Mouse (Mus musculus) heart, postnatal 0 days (tissue): ENCODE results near the gene Brd3. TPM values are rescaled to one million over a fixed set of nuclear protein-coding genes. Genes with fewer than 3 reads are reported as not detected.
"Not testable (repeated sequence)": the region's sequence is repeated elsewhere in the genome, so short reads cannot be mapped to it uniquely, and the experiment has no call there.

Experiments used
- ATAC-seq: fragments of 200-750 bp; cut with Nextera tagmentation; 2 replicates; pipeline ENCODE4 v1.8.0; 2017; ENCODE audit warnings: low read depth, moderate number of reproducible peaks, moderate library complexity; ENCODE audit not compliant: insufficient read depth
- DNase-seq: peaks from one replicate; pipeline ENCODE4 v3.0.0-alpha.2; 2016; ENCODE audit warnings: low spot score
- H3K27ac ChIP-seq: fragments of 300-500 bp; sonication (generic); 2 replicates; pipeline ENCODE4 v1.5.1; 2014; ENCODE audit warnings: low read depth, mild to moderate bottlenecking
- H3K27me3 ChIP-seq: fragments of 300-500 bp; sonication (generic); 2 replicates; pipeline ENCODE4 v1.6.1; 2014; ENCODE audit warnings: low read length, mixed read lengths; ENCODE audit not compliant: control insufficient read depth, insufficient read depth
- H3K36me3 ChIP-seq: fragments of 300-500 bp; sonication (generic); replicated peaks from 2 replicates; pipeline ENCODE4 v1.6.1; 2014; ENCODE audit warnings: low read length, mixed read lengths; ENCODE audit not compliant: control insufficient read depth, insufficient read depth
- H3K4me1 ChIP-seq: fragments of 300-500 bp; sonication (generic); 2 replicates; pipeline ENCODE4 v1.6.1; 2014; ENCODE audit warnings: antibody characterized with exemption; ENCODE audit not compliant: control insufficient read depth, insufficient read depth
- H3K4me2 ChIP-seq: fragments of 300-500 bp; sonication (generic); 2 replicates; pipeline ENCODE4 v1.6.1; 2014; ENCODE audit warnings: low read depth, mild to moderate bottlenecking, low read length, moderate library complexity
- H3K4me3 ChIP-seq: fragments of 300-500 bp; sonication (generic); 2 replicates; pipeline ENCODE4 v1.5.1; 2014; ENCODE audit warnings: low read depth, low read length
- H3K9ac ChIP-seq: fragments of 300-500 bp; sonication (generic); replicated peaks from 2 replicates; pipeline ENCODE4 v1.6.1; 2014; ENCODE audit warnings: low read depth, low read length, mixed read lengths
- H3K9me3 ChIP-seq: fragments of 300-500 bp; sonication (generic); replicated peaks from 2 replicates; pipeline ENCODE4 v1.6.1; 2016; ENCODE audit warnings: low read length; ENCODE audit not compliant: control insufficient read depth
- CTCF ChIP-seq: IDR thresholded peaks from 2 replicates; pipeline ENCODE4 v1.5.1; 2016; ENCODE audit warnings: antibody characterized with exemption, control low read depth, low read depth
- EP300 ChIP-seq: IDR thresholded peaks from 2 replicates; pipeline ENCODE4 v1.6.1; 2016; ENCODE audit warnings: antibody characterized with exemption, low read depth
- whole genome bisulfite sequencing: fragments of 180-500 bp; shearing (Covaris S2); extraction: QIAGEN DNeasy Blood & Tissue Kit; methylation state at CpG from one replicate; pipeline ENCODE4 v1.1.7; 2014; 5-methylcytosine and 5-hydroxymethylcytosine counted together
- polyA plus RNA-seq: library from polyadenylated mRNA; unstranded; fragments of >200 nt; fragmentation: Nextera tagmentation; extraction: Ambion mirVana; gene quantifications from 2 replicates; pipeline ENCODE4 v1.2.1, GENCODE M21; 2015
- total RNA-seq: library from RNA; depleted of rRNA; stranded (reverse); fragments of >200 nt; gene quantifications from 2 replicates; pipeline ENCODE4 v1.2.3, GENCODE M21; 2014; ENCODE audit warnings: low replicate concordance

Gene Brd3
- total and polyA plus RNA-seq, 2 experiments from 2014 or later, result 13.0 to 37.1 TPM

GRCm38 (mm10) chr2:27547986-27548385, 40.5 kb upstream of the Brd3 start:
- Histone ChIP-seq H3K4me2 (no peak overlapping the region), H3K4me1 (no peaks in the 10 kb centered on the region), H3K27me3 (no peaks in the 10 kb centered on the region), H3K27ac (no peak overlapping the region), H3K4me3 (no peak overlapping the region), H3K9ac (no peak overlapping the region), H3K36me3 (no peaks in the 10 kb centered on the region), H3K9me3 (no peaks in the 10 kb centered on the region; the same call in 1 of the 2 replicates)
- ATAC-seq, result no peak
- TF ChIP-seq EP300, result no peak
- TF ChIP-seq CTCF, result no peak
- DNase-seq, result no peak
- 93% methylated on average over 2 of the region's 2 CpGs for WGBS

- ATAC-seq (no peak), DNase-seq (no peak)
- no peak overlapping the region for H3K4me3 ChIP-seq
- no peaks in the 10 kb centered on the region for H3K36me3 ChIP-seq
- H3K27me3 ChIP-seq, result no peaks in the 10 kb centered on the region
- H3K27ac ChIP-seq, result no peak overlapping the region
- no peak for TF ChIP-seq CTCF
- TF ChIP-seq EP300, result no peak
- H3K4me1 ChIP-seq, result no peaks in the 10 kb centered on the region
- no peaks in the 10 kb centered on the region; the same call in 1 of the 2 replicates for H3K9me3 ChIP-seq
- H3K4me2 ChIP-seq, result no peak overlapping the region
- WGBS, result 14% methylated on average over 1 of the region's 1 CpGs
- no peak overlapping the region for H3K9ac ChIP-seq
Observed at GRCm38 (mm10) chr2:27547326-27547725, 39.9 kb upstream of the Brd3 start.

- not testable (repeated sequence) for H3K36me3 ChIP-seq, H3K9me3 ChIP-seq, ATAC-seq, H3K4me2 ChIP-seq, H3K27ac ChIP-seq, H3K9ac ChIP-seq, H3K27me3 ChIP-seq, H3K4me3 ChIP-seq, H3K4me1 ChIP-seq, DNase-seq
- 91% methylated on average over 8 of the region's 8 CpGs for WGBS
Observed at GRCm38 (mm10) chr2:27546041-27546440, 38.6 kb upstream of the Brd3 start.

GRCm38 (mm10) chr2:27545517-27545916, 38.1 kb upstream of the Brd3 start:
- ATAC-seq, H3K4me3 ChIP-seq, H3K4me2 ChIP-seq, H3K27me3 ChIP-seq, H3K27ac ChIP-seq, H3K4me1 ChIP-seq, H3K9me3 ChIP-seq, DNase-seq, H3K36me3 ChIP-seq, H3K9ac ChIP-seq: not testable (repeated sequence)
- 52% methylated on average over 3 of the region's 3 CpGs for WGBS

GRCm38 (mm10) chr2:27544613-27545012, 37.2 kb upstream of the Brd3 start:
- Histone ChIP-seq H3K36me3 (no peaks in the 10 kb centered on the region), H3K9me3 (no peaks in the 10 kb centered on the region; the same call in 1 of the 2 replicates), H3K4me1 (peaks cover 5% of the 10 kb centered on the region), H3K4me2 (no peak overlapping the region), H3K9ac (no peak overlapping the region), H3K27me3 (no peaks in the 10 kb centered on the region), H3K27ac (no peak overlapping the region), H3K4me3 (no peak overlapping the region)
- ATAC-seq, result no peak
- TF ChIP-seq EP300 (no peak), CTCF (no peak)
- 78% methylated on average over 6 of the region's 6 CpGs for WGBS
- DNase-seq, result no peak

- Histone ChIP-seq H3K9me3 (no peaks in the 10 kb centered on the region), H3K27me3 (no peaks in the 10 kb centered on the region), H3K4me3 (no peak overlapping the region), H3K36me3 (peaks cover 4% of the 10 kb centered on the region; the same call in 1 of the 2 replicates), H3K27ac (no peak overlapping the region), H3K4me1 (peaks cover 5% of the 10 kb centered on the region), H3K9ac (no peak overlapping the region), H3K4me2 (no peak overlapping the region)
- 75% methylated on average over 3 of the region's 3 CpGs for WGBS
- TF ChIP-seq EP300 (no peak), CTCF (no peak)
- ATAC-seq, result no peak
- no peak for DNase-seq
Observed at GRCm38 (mm10) chr2:27541225-27541624, 33.8 kb upstream of the Brd3 start.
